Mouse (Mus musculus) frontal cortex, postnatal 14 days (tissue): ENCODE results near the gene Vmn1r185.
"Not testable (repeated sequence)": the region's sequence is repeated elsewhere in the genome, so short reads cannot be mapped to it uniquely, and the experiment has no call there.

ENCODE experiments used
- DNase-seq, 2 experiments: peaks; one replicate each; pipeline ENCODE4 v3.0.0; 2022; ENCODE audit warnings: low spot score in 2 of 2

Gene Vmn1r185

GRCm38 (mm10) chr7:26618364-26618763 is at the start of gene Vmn1r185:
Vmn1r185 (minus strand) TSS chr7:26618464.
- not testable (repeated sequence) for DNase-seq

GRCm38 (mm10) chr7:26667466-26667865 is 49.2 kb upstream of the Vmn1r185 start:
- DNase-seq: not testable (repeated sequence)

GRCm38 (mm10) chr7:26666011-26666410 is 47.7 kb upstream of the Vmn1r185 start:
- DNase-seq: no peak

- no peak for DNase-seq
Measured at GRCm38 (mm10) chr7:26589774-26590173, 28.5 kb downstream of the Vmn1r185 start.

- DNase-seq: no peak
Measured at GRCm38 (mm10) chr7:26589077-26589476, 29.2 kb downstream of the Vmn1r185 start.
